Mouse (Mus musculus): ENCODE measurements around the gene Ilf3. TPM values are rescaled to one million over a fixed set of nuclear protein-coding genes. Genes with fewer than 3 reads are reported as not detected.

Gene Ilf3
- polyA plus RNA-seq, 1 experiment from 2014 or later = 193 TPM

- ATAC-seq (ENCODE audit: insufficient number of reproducible peaks, insufficient read depth, low FRiP score, low read depth) = no peak
- no peak overlapping the region for H3K9ac ChIP-seq (replicated peaks; ENCODE audit: low read depth, low read length)
- H3K4me3 ChIP-seq (ENCODE audit: low read depth, low read length) = no peak overlapping the region
- WGBS = 90% methylated on average over 4 of the region's 4 CpGs
- no peaks in the 10 kb centered on the region for H3K27me3 ChIP-seq (ENCODE audit: control insufficient read depth, insufficient read depth, low read length)
- H3K36me3 ChIP-seq (ENCODE audit: control insufficient read depth, insufficient read depth, low read length) = peaks cover 47% of the 10 kb centered on the region
- no peaks in the 10 kb centered on the region for H3K9me3 ChIP-seq (ENCODE audit: control insufficient read depth, low read depth, low read length)
- no peaks in the 10 kb centered on the region for H3K4me1 ChIP-seq (ENCODE audit: control insufficient read depth, insufficient read depth, low read length)
- no peak overlapping the region for H3K4me2 ChIP-seq (replicated peaks; ENCODE audit: low read depth, low read length)
- H3K27ac ChIP-seq (ENCODE audit: low read length) = no peak overlapping the region
Observed at GRCm38 (mm10) chr9:21351702-21352377, 15.8 kb upstream of the Ilf3 start.

- H3K4me3 ChIP-seq (ENCODE audit: low read depth, low read length) = no peak overlapping the region
- WGBS = 43% methylated on average over 20 of the region's 20 CpGs
- no peak overlapping the region for H3K9ac ChIP-seq (replicated peaks; ENCODE audit: low read depth, low read length)
- no peaks in the 10 kb centered on the region for H3K9me3 ChIP-seq (ENCODE audit: control insufficient read depth, low read depth, low read length)
- no peak overlapping the region for H3K4me2 ChIP-seq (replicated peaks; ENCODE audit: low read depth, low read length)
- no peak overlapping the region for H3K27ac ChIP-seq (ENCODE audit: low read length)
- H3K4me1 ChIP-seq (ENCODE audit: control insufficient read depth, insufficient read depth, low read length) = no peaks in the 10 kb centered on the region
- ATAC-seq (ENCODE audit: insufficient number of reproducible peaks, insufficient read depth, low FRiP score, low read depth) = no peak
- peaks cover 41% of the 10 kb centered on the region for H3K36me3 ChIP-seq (ENCODE audit: control insufficient read depth, insufficient read depth, low read length)
- H3K27me3 ChIP-seq (ENCODE audit: control insufficient read depth, insufficient read depth, low read length) = no peaks in the 10 kb centered on the region
Observed at GRCm38 (mm10) chr9:21352463-21353372, 15.0 kb upstream of the Ilf3 start.

- H3K27me3 ChIP-seq (ENCODE audit: control insufficient read depth, insufficient read depth, low read length) = no peaks in the 10 kb centered on the region
- no peak overlapping the region for H3K4me2 ChIP-seq (replicated peaks; ENCODE audit: low read depth, low read length)
- 57% methylated on average over 2 of the region's 2 CpGs for WGBS
- peaks cover 35% of the 10 kb centered on the region for H3K36me3 ChIP-seq (ENCODE audit: control insufficient read depth, insufficient read depth, low read length)
- H3K9ac ChIP-seq (replicated peaks; ENCODE audit: low read depth, low read length) = no peak overlapping the region
- H3K4me3 ChIP-seq (ENCODE audit: low read depth, low read length) = no peak overlapping the region
- ATAC-seq (ENCODE audit: insufficient number of reproducible peaks, insufficient read depth, low FRiP score, low read depth) = no peak
- no peaks in the 10 kb centered on the region for H3K4me1 ChIP-seq (ENCODE audit: control insufficient read depth, insufficient read depth, low read length)
- H3K9me3 ChIP-seq (ENCODE audit: control insufficient read depth, low read depth, low read length) = no peaks in the 10 kb centered on the region
- no peak overlapping the region for H3K27ac ChIP-seq (ENCODE audit: low read length)
Observed at GRCm38 (mm10) chr9:21353373-21353686, 14.3 kb upstream of the Ilf3 start.

GRCm38 (mm10) chr9:21354796-21355195 lies 12.9 kb upstream of the Ilf3 start:
- Histone ChIP-seq H3K9me3 (ENCODE audit: control insufficient read depth, low read depth, low read length) (no peaks in the 10 kb centered on the region), H3K36me3 (ENCODE audit: control insufficient read depth, insufficient read depth, low read length) (peaks cover 22% of the 10 kb centered on the region), H3K27me3 (ENCODE audit: control insufficient read depth, insufficient read depth, low read length) (no peaks in the 10 kb centered on the region), H3K4me1 (ENCODE audit: control insufficient read depth, insufficient read depth, low read length) (no peaks in the 10 kb centered on the region), H3K27ac (ENCODE audit: low read length) (no peak overlapping the region), H3K4me3 (ENCODE audit: low read depth, low read length) (no peak overlapping the region), H3K4me2 (replicated peaks; ENCODE audit: low read depth, low read length) (no peak overlapping the region), H3K9ac (replicated peaks; ENCODE audit: low read depth, low read length) (no peak overlapping the region)
- ATAC-seq (ENCODE audit: insufficient number of reproducible peaks, insufficient read depth, low FRiP score, low read depth) = no peak
- WGBS = 90% methylated on average over 6 of the region's 6 CpGs

- 0% methylated on average over 1 of the region's 1 CpGs for WGBS
- no peak overlapping the region for H3K9ac ChIP-seq (replicated peaks; ENCODE audit: low read depth, low read length)
Observed at GRCm38 (mm10) chr9:21356981-21357718, 10.5 kb upstream of the Ilf3 start.

GRCm38 (mm10) chr9:21366541-21367220 lies 990 bp upstream of the Ilf3 start:
- Histone ChIP-seq H3K36me3 (ENCODE audit: control insufficient read depth, insufficient read depth, low read length) (no peaks in the 10 kb centered on the region), H3K9me3 (ENCODE audit: control insufficient read depth, low read depth, low read length) (no peaks in the 10 kb centered on the region), H3K4me2 (replicated peaks; ENCODE audit: low read depth, low read length) (peak overlapping the region; percentile 41), H3K9ac (replicated peaks; ENCODE audit: low read depth, low read length) (0 out of 2 replicates have a peak overlapping the region, but pooled peaks have one; percentile 15), H3K27ac (ENCODE audit: low read length) (peak overlapping the region; percentile 77), H3K4me1 (ENCODE audit: control insufficient read depth, insufficient read depth, low read length) (peaks cover 19% of the 10 kb centered on the region; the same call in 1 of the 2 replicates), H3K27me3 (ENCODE audit: control insufficient read depth, insufficient read depth, low read length) (no peaks in the 10 kb centered on the region), H3K4me3 (ENCODE audit: low read depth, low read length) (peak overlapping the region; percentile 20)
- WGBS = 33% methylated on average over 14 of the region's 14 CpGs
- peak; percentile 1; the same call in 1 of the 2 replicates for ATAC-seq (ENCODE audit: insufficient number of reproducible peaks, insufficient read depth, low FRiP score, low read depth)

More at GRCm38 (mm10) chr9:21356981-21357718, 10.5 kb upstream of the Ilf3 start:
- H3K36me3 ChIP-seq (ENCODE audit: control insufficient read depth, insufficient read depth, low read length) = peaks cover 12% of the 10 kb centered on the region
- H3K4me3 ChIP-seq (ENCODE audit: low read depth, low read length) = no peak overlapping the region
- H3K9me3 ChIP-seq (ENCODE audit: control insufficient read depth, low read depth, low read length) = no peaks in the 10 kb centered on the region
- H3K27me3 ChIP-seq (ENCODE audit: control insufficient read depth, insufficient read depth, low read length) = no peaks in the 10 kb centered on the region
- peak; percentile 70; the same call in 1 of the 2 replicates for ATAC-seq (ENCODE audit: insufficient number of reproducible peaks, insufficient read depth, low FRiP score, low read depth)
- no peak overlapping the region for H3K4me2 ChIP-seq (replicated peaks; ENCODE audit: low read depth, low read length)
- no peaks in the 10 kb centered on the region for H3K4me1 ChIP-seq (ENCODE audit: control insufficient read depth, insufficient read depth, low read length)
- H3K27ac ChIP-seq (ENCODE audit: low read length) = no peak overlapping the region

GRCm38 (mm10) chr9:21368131-21368584 lies 487 bp downstream of the Ilf3 start:
- under 1% methylated on average over 35 of the region's 38 CpGs for WGBS
- Histone ChIP-seq H3K4me1 (ENCODE audit: control insufficient read depth, insufficient read depth, low read length) (peaks cover 19% of the 10 kb centered on the region; the same call in 1 of the 2 replicates), H3K36me3 (ENCODE audit: control insufficient read depth, insufficient read depth, low read length) (peaks cover 7% of the 10 kb centered on the region; the same call in 1 of the 2 replicates), H3K4me3 (ENCODE audit: low read depth, low read length) (peak overlapping the region; percentile 87), H3K4me2 (replicated peaks; ENCODE audit: low read depth, low read length) (peak overlapping the region; percentile 88), H3K27ac (ENCODE audit: low read length) (peak overlapping the region; percentile 90), H3K9ac (replicated peaks; ENCODE audit: low read depth, low read length) (peak overlapping the region; percentile 87), H3K9me3 (ENCODE audit: control insufficient read depth, low read depth, low read length) (no peaks in the 10 kb centered on the region), H3K27me3 (ENCODE audit: control insufficient read depth, insufficient read depth, low read length) (no peaks in the 10 kb centered on the region)
- ATAC-seq (ENCODE audit: insufficient number of reproducible peaks, insufficient read depth, low FRiP score, low read depth) = peak; percentile 56

Data from stomach, embryonic 14.5 days (tissue).